Mouse (Mus musculus) naive thymus-derived CD4-positive, alpha-beta T cell, adult 2 months (primary cell): Measurements from ENCODE around the gene Tifa.
A peak's percentile ranks its signal among the peaks of the same experiment; 100 is the strongest.
"Not testable (repeated sequence)": the region's sequence is repeated elsewhere in the genome, so short reads cannot be mapped to it uniquely, and the experiment has no call there.

Experiments used
- DNase-seq: peaks from one replicate; pipeline ENCODE4 v3.0.0-alpha.2; 2011; ENCODE audit warnings: low read depth

Gene Tifa

DNA sequence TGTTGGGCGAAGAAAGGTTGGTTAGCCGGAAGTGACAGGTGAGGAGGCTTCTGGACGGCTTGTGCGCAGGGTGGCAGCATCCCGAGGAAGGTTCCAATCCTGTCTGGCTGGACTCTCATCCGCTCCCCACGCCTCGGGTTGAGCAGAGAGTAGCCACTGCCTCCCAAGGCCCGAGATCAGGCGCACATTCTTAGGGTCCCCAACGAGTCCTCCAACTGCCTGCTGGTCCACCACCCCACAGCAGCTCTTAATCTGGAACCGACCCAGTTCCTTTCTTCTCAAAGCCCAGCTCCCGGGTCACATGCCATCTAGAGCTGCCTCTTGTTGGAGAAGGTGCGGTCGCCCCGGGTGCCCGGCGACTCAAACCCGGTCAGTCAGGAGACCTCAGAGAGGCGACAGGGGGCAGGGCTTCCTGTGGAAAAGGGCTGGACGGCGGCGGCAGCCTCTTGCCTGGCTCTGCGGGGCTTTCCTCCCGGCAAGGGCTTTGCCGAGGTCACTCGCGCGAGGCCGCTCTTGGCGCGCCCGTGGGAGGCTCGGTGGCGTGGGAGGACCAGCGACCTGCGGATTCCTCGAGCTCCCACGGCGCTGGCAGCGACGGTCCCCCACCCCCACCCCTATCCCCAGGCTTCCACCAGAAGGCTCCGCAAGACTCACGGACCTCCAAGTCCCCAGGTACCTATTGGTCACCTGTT, at the start of gene Tifa:
TSS of gene Tifa (plus strand) at position 306 of the 692 bp plus-strand sequence.
- DNase-seq: peak; percentile 27

GRCm38 (mm10) chr3:127741473-127741872, 48.1 kb upstream of the Tifa start:
- DNase-seq: no peak

- no peak for DNase-seq
Measured at GRCm38 (mm10) chr3:127743614-127744365, 45.8 kb upstream of the Tifa start.

DNA sequence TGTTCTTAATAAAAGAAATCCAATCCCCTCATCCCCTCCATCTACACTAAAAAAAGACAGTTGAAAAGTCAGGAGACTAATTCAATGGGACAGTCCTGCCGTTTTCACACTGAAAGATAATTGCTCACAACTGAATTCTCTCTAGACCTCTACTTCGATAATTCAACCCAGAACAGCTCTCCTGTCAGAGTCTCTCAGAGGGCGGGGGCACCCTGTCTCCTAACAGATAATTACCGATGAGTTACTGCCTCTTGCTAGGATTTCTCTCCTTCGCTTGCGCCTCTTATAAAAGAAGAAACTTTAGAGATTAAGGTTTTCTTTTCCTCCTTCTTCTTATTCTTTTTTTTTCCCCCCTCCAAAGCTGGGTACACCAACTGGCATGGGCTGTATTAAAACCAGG, 44.1 kb upstream of the Tifa start:
- DNase-seq: no peak

GRCm38 (mm10) chr3:127745911-127746640, 43.5 kb upstream of the Tifa start:
- DNase-seq: no peak

GRCm38 (mm10) chr3:127748644-127749043, 41.0 kb upstream of the Tifa start:
- no peak for DNase-seq

DNA sequence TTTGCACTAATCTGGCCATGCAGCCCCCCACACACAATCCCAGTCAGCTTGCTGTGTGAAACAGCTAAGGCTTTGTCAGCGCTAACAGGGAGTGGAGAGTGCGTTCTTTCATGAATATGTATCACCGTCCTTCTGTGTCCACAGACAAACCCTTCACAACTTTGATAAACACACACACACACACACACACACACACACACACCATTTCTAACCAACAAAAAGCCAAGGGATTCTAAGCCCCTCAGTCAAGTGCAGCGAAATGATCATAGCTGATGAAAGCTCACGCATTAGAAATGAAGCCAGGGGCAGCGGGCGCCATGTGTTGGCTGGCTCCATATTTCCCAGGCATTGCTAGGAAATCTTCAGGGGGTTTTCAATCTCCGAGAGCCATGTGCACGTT, 40.3 kb upstream of the Tifa start:
- DNase-seq: no peak

DNA sequence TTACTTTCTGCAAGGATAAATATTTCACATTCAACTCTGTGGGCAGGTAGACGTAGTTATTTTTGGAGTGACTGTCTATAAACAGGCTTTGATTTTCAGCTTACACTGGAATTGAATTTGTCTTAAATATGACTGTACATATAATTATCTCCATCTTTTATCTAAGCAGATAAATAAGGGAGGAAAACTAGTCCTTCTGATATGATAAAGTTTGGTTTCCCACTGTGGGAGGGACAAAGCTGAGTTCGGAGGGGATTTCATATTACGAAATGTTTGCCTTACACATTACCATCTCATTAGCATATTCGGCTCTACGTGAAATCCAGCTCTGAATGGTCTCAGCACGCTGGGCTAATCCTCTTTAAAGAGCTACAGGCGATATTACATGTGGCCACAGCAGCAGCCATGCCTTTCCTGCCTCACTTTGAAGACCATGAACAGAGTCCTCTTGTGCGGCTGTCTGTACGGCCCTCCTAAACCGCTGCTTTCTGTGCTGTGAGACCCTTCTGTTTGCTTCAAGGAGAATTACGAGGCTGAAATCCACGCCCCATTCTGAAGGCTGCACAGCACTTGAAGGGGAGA, 39.5 kb upstream of the Tifa start:
- no peak for DNase-seq

DNA sequence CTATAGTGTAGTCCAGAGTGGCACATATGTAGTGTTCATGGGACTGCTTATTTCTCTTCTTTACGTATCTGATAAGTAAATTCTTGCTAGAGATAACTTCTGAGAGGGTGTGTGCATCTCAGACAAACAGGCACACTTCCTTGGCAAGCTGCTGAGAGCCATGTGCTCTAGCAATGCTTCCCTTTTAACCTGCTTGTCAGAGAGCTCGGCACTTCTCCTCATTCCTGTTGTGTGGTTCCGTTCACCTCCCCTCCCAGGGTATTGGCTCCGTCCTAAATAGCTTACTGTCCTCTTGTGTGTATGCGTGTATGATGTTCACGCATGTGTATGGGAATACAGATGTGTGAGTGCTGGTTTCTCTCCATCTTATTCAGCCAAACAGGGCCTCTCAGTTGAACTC, 33.1 kb upstream of the Tifa start:
- DNase-seq: no peak

- no peak for DNase-seq
Measured at GRCm38 (mm10) chr3:127757886-127758301, 31.7 kb upstream of the Tifa start.

DNA sequence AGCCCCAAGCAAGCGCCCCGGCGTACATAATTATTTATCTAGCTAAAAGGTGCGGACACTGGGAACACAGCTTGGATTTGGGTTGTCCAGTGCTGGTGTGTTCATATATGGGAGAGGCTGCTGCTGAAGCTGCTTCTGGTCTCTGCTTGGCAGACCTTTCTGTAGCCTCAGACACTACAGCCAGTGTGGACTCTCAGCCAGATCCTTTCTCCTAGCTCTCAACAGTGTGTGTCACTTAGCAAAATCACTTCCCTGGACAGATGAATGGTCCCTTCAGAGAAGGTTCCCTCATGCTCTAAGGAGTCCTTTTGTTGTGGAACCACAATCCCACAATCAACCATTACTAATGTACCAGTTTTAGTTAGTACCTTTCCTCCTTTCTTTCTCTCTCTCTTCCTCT, 30.8 kb upstream of the Tifa start:
- no peak for DNase-seq

- DNase-seq: peak; percentile 45
Measured at GRCm38 (mm10) chr3:127759212-127759611, 30.4 kb upstream of the Tifa start.

GRCm38 (mm10) chr3:127762403-127762802, 27.2 kb upstream of the Tifa start:
- no peak for DNase-seq

- peak; percentile 91 for DNase-seq
Measured at GRCm38 (mm10) chr3:127763076-127763612, 26.5 kb upstream of the Tifa start.

- no peak for DNase-seq
Measured at GRCm38 (mm10) chr3:127764541-127764940, 25.1 kb upstream of the Tifa start.

GRCm38 (mm10) chr3:127765971-127766370, 23.6 kb upstream of the Tifa start:
- no peak for DNase-seq

DNA sequence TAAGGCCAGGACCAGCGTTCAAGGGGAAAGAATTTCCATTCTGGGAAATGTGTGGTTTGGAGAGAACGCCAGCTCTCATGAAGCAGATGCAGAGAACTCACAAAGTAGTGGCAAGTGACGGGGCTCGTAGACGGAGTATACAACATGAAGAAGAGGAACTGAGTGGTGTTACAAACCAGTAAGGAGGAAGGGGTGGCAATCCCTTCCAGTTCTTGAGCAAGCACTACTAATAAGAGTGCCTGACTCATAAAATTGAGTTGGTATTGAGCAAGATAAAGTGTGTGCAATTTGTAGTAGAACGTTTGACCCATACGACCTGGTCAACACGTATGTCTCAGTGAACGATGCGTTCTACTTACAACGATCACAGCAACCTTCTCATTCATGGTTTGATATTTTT, 20.5 kb upstream of the Tifa start:
- no peak for DNase-seq

DNA sequence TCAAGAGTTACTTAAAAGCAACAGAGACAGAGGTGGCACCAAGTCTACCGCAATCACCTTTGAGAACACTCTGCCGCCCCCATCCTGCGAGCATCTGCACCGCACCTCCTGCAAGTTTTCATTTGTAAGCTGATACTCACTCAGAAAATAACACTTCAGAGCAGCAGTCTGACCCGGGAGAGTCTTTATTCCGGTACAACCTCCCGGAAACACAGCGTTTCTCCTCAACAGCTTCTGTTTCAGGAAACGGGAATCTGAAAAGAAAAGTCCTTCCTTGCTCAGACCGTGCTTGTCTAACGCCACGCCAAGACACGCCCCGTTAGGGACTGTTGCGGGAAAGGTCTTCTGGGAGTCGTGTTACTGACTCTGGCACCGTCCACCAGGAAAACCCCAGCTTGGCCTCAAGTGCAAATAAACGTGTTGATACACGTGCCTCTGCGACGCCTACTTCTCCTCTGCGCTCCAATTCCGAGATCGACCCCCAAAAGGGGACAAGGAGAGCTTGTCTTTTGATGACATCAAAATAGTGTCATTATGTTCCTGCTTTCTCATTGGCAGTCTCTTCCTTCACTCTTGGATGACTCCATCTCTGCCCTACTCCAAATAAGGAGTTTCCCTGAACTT, 9.5 kb upstream of the Tifa start, which contains the start of gene Alpk1:
TSS of gene Alpk1 (minus strand) at position 507 of the 624 bp plus-strand sequence.
- peak; percentile 70 for DNase-seq

GRCm38 (mm10) chr3:127780921-127781320, 8.7 kb upstream of the Tifa start:
- no peak for DNase-seq

DNA sequence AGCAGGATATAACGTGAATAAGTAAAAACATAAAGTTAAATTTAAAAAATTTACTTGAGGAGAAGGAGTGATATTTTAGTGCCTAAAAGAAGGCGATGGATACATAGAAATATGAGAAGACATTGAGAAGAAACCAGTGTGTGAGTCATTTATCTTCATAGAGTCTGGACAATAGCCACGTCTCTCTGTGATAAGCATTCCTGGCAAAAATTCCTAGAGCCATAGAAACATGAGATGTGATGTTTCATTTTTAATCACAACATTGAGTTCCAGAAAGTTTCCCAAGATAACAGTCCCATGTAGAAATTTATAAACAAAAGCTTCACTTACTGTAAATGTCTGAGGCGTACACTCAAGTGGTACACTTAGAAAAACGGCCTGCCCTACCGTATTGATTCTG, 6.7 kb upstream of the Tifa start:
- no peak for DNase-seq

DNA sequence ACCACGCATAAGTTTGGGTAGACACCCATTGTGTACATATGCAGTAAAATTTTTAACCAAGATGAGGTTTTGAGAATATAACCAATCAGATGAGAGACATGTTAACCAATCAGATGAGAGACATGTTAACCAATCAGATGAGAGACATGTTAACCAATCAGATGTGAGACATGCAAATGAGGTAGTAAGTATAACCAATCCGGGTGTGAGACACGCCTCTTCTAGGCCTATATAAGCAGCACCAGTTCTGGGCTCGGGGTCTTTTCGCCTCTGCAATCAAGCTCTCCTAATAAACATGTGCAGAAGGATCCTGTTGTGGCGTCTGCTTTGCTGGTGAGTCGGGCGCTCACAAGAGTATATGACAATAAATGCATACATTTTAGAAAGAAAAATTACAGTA, 5.9 kb upstream of the Tifa start:
- DNase-seq: not testable (repeated sequence)

DNA sequence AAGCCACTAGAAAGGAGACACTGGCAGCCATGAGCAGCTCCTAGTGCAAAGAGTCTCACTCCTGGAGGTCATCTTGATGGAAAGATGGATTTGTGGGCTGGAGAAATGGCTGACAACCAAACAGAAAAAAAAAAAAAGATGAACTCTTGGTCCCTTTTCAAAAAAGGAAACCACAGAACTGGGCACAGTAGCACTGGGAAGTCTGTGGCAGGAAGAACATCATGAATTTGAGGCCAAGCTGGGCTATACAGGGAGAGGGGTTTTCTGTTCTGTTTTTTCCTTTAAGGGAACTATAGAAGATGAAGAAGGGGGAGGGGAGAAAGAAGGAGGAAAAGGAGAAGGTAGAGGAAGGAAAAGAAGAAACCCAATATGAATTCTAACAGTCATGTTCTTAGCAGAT, 2.6 kb upstream of the Tifa start:
- no peak for DNase-seq
